Mouse (Mus musculus) hindlimb bud, embryonic 11.5 days (tissue): ENCODE measurements at regions not wholly inside any gene's neighbourhood (a gene's known extent, or its start where the extent isn't known, plus 50 kb on each side); places are given as distances from the start of the nearest gene placed in this dataset.

ENCODE experiments used
- DNase-seq: peaks from one replicate; pipeline ENCODE4 v3.0.0-alpha.2; 2012; ENCODE audit warnings: low read depth, low spot score; ENCODE audit errors: extremely low spot score

DNA sequence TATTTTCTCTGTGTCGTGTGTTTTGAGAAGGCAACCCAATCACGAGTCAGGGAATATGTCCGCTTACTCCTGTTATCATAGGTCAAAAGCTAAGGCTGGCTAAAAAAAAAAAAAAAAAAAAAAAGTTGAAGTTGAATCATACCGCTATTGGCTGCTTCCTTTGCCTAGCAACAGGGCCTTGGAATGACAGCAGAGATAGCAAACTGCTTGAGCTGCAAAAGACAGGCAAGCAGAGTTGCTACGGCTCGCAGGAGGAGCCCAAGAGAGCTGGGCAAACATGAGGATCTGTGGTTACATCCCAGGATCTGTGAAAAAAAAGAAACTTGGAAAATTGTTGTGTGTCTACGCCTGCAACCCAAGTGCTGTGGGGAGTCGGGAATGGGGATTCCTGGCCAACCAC, 191.3 kb upstream of the Fam19a5 start:
- DNase-seq: no peak

DNA sequence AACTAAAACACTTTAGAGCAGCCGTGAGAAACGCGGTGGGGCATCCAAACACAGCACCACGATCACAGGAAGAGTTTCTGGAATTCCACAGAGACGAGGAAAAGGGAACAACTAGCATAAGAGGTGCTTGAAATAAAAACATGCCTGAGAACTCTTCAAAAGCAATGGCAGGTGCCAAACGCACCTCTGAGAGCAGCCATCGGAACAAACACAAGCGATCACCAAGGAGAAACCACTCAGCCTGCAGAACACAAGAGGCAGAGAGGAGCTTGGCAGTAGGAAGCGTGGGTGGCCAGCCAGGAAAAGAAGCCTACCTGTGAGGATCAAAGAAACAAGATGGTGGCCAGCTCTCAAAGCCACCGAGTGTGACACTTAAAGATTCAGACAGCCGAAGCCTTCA, 190.2 kb upstream of the Fam19a5 start:
- DNase-seq: no peak

DNA sequence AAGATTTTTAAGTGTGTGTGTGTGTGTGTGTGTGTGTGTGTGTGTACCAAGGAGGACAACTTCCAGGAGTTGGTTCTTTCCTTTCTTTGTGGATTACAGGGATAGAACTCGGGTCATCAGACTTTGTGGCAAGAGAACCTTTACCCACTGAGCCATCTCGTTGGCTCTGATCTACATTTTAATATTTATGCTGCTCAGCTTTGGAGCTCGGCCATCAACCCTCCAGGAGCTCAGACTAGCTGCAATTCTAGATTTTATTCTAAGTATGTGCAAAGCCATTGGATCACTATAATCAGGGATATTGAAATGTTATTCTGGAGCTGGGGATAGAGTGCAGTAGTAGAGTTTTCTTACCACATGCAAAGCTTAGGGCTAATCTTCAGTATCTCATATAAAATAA, 183.6 kb upstream of the Fam19a5 start:
- no peak for DNase-seq

DNA sequence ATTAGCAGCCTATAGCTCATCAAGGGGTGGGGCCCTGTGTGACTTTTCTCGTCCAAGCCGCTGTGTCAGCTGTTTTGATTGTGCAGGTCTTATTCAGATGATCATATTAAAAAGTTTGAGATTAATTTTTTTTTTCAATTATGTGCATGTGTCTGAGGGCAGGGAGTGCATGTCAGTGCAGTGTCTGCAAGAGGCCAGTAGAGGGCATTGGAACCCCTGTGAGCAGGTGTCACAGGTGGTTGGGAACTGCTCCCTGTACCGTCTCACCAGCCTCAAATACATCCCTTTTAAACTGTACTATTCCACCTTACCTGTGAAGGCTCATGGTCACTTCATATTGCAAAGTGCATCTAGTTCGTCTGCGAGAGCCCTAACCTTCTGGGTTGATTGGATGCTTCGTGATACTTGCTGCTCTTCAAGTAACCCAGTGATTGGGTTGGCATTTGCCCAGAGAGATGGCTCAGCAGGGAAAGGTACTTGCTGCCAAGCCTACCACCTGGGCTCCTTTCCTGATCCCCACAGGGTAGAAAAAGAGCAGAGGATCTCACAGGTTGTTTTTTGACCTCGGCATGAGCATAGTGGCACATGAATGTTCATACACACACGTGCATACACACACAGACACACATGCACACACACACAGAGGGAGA, 178.3 kb upstream of the Fam19a5 start:
- DNase-seq: no peak

DNA sequence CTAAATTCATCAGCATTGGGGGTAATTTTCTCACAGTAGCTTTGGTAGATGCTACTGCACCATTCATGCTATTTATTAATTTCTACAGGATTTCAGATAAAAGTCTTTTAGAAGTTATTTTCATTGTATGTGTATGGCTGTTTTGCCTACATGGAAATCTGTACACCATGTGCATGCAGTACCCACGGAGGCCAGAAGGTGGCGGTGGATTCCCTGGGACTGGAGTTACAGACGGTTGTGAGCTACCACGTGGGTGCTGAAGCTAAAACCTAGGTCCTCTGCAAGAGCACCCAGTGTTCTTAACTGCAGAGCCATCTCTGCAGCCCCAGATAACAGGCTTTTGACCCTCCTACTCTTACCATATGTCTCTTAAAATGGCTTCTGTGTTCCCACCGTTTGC, 176.7 kb upstream of the Fam19a5 start:
- no peak for DNase-seq

GRCm38 (mm10) chr15:87369381-87369780, 174.7 kb upstream of the Fam19a5 start:
- DNase-seq: no peak

DNA sequence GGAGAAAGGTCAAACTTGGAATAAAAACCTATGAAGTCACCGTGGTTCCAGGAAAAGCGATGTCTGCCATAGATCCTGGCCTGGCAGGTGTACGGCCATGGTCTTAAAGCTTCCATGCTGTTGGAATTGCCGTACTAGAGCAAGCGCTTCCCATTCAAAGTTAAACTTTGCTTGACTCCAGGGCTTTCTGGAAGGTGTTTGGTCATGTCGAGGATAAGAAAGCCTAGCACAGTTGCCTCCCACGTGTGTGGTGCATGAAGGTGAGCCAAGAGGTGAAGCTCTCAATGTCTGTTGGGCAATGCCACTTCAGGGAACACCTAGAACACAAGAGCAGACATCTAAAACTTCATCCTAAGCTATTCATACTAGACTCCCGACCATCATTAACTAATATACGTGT, 174.3 kb upstream of the Fam19a5 start:
- no peak for DNase-seq

DNA sequence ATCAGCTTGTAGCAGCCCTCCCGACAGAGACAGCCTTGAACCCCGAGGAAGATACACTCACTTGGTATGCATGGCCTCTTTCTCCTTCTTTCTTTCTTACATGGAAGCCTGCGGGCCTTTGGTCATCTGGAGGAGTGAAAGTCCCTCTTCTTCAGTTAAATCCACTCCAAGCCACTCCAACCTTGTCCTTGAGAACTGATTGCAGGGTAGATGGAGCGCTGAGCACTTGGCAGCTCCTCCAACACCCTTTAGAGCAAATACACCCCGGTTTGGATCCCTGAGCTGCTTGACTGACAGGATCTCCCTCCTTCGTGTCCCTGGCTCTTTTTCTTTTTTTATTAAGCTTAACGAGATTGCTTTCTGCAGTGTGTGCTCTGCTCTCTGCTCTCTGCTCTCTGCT, 173.3 kb upstream of the Fam19a5 start:
- no peak for DNase-seq

DNA sequence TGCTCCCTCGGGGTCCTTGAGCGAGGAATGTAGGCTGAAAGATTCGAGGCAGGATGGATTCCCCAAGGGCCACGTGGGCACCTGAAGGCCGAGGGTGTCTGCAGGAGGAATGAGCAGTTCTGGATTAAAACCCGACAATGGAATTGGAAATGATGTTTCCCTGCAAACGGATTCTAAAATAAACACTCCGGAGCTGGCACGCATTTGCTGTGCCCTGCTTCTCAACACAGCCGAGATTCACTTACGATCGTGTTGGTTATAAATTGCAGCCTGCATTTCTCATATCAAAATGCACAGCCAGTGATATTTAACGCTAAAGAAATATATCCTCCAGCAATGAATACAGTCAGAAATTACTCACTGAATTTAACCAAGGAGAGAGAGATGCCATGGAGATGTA, 169.4 kb upstream of the Fam19a5 start:
- DNase-seq: no peak

GRCm38 (mm10) chr15:87375596-87376194, 168.4 kb upstream of the Fam19a5 start:
- no peak for DNase-seq

GRCm38 (mm10) chr15:87383551-87384265, 160.4 kb upstream of the Fam19a5 start:
- DNase-seq: no peak

- DNase-seq: no peak
Observed at GRCm38 (mm10) chr15:87384279-87385066, 159.6 kb upstream of the Fam19a5 start.

DNA sequence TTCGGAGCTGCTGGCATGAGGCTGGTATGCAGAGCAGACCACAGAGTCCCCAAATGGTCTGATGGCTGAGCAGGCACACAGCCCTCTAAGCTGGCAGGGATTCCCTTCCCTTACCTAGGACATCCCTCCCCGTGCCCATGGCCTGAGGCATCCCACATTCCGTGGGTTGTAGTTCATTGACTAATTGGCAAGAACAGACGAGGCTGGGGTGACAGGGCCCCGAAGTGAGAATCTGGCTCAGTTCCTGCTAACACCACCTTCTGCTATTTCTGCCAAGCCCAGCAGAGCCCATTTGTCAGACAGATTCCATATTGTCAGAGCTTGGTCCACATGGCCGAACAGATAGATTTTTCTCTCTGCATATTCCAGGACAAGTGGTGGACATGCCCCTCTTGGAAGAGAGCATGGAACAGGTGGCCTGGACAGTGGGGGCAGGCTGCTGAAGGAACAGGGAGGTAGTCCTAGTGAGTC, 157.6 kb upstream of the Fam19a5 start:
- no peak for DNase-seq

GRCm38 (mm10) chr15:87391395-87391794, 152.7 kb upstream of the Fam19a5 start:
- DNase-seq: no peak

DNA sequence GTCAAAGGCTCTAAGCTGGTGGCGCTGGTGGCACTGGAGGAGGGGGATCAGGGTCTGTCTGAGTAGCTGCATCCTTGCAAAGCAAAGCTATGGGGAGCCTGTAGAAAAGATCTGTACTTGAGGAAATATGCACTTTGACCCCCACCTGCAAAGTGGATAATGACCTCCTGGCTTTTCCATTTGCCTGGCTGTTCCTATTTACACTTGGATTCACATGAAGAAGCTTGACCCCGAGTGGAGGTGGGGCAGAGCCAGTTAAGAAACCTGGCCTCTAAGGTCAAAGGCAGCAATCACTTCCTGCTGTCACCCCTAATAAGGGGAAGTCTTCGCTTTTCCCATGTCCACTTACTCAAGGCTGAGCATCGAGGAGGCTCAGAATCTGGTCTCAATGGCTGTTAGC, 145.7 kb upstream of the Fam19a5 start:
- no peak for DNase-seq

GRCm38 (mm10) chr15:87405689-87406088, 138.4 kb upstream of the Fam19a5 start:
- DNase-seq: no peak

- no peak for DNase-seq
Observed at GRCm38 (mm10) chr15:87411978-87412377, 132.1 kb upstream of the Fam19a5 start.

DNA sequence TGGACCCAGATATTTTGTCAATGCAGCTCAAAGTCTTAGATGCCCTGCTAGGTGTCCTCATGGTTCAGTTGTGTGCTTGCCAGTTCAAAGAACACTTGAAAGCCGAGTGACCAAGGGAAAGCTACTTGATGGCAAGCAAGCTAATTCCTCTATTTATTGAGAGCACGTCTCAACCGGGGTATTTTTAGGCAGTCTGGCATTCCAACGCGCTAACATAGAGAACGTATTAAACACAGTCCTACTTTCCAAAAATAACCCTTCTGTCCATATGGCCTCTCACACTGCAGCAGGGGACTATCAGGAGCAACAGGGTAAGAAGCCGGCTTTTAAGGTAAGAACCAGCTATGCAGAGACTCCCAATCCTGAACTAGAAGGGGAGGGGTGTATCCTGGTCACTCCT, 128.1 kb upstream of the Fam19a5 start:
- no peak for DNase-seq

- no peak for DNase-seq
Observed at GRCm38 (mm10) chr15:87421743-87422142, 122.4 kb upstream of the Fam19a5 start.

DNA sequence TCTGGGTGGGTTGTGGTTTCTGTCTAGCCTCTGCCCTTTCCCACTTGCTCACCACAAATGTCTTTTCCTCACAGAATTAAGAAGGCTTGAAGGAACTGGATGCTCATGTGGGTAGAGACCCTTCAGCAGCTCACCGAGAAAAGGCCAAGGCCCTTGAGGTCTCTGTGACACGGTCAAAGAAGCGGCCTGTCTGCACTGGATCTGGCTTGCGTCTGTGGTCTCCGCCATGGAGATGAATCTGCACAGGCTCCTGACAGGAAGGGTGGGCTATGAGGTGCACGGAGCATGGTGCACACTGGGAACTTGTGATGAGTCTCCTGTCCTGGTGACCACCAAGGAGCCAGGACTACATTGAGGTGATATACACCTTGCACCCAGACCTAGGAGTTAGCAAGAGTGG, 110.8 kb upstream of the Fam19a5 start:
- DNase-seq: no peak

DNA sequence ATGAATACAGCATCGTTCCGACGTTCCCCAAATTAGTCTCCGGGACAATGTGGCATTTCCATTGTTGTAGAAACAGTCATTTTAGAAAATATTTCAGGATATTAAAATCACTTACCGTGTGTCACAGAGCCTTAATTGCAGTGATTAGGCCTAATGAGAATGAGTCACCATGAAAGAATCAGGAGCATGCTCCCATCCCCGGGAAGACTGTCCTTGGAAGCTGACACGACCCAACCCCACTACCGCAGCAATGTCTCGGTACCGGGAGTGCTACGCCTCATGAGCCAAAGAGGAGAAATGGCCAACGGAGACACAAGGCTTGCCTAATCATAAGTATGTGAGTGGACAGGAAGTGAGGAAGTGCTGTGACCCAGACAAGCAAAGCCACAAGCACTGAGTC, 110.2 kb upstream of the Fam19a5 start:
- no peak for DNase-seq

- DNase-seq: no peak
Observed at GRCm38 (mm10) chr15:87435566-87435965, 108.5 kb upstream of the Fam19a5 start.
